Mouse (Mus musculus) adrenal gland, postnatal 36 days (tissue): ENCODE measurements around the gene Prrc2c. TPM values are rescaled to one million over a fixed set of nuclear protein-coding genes. Genes with fewer than 3 reads are reported as not detected.

Source experiments
- microRNA-seq: library from miRNA; unstranded; fragments of <30 nt; microRNA quantifications from one replicate; pipeline ENCODE4 v1.2.0, GENCODE M21; 2021
- total RNA-seq, 2 experiments: library from RNA; stranded (reverse); gene quantifications; 2 replicates each; pipeline ENCODE4 v1.2.3; 2021

Gene Prrc2c
- total RNA-seq, 2 experiments from 2014 or later = 148 to 161 TPM

Small RNA genes within 50 kb of the gene (microRNA-seq; reads per million reads assigned to microRNA genes)
- gene Gm27616 = not detected

Other genes starting within 250 kb of the Prrc2c start
- gene Mettl13, start 192.0 kb downstream of the Prrc2c start, total RNA-seq = 10 to 100 TPM; 15.5 to 18.4 TPM
- gene Vamp4, start 170.0 kb downstream of the Prrc2c start, total RNA-seq = 10 to 100 TPM; 41.4 to 41.6 TPM
- gene Myoc, start 101.4 kb downstream of the Prrc2c start, total RNA-seq = 1 to 10 TPM; 2.5 to 3.3 TPM
- not detected for gene Myocos, start 82.3 kb downstream of the Prrc2c start, total RNA-seq
- gene Fmo4, start 73.4 kb upstream of the Prrc2c start, total RNA-seq = 1 to 10 TPM in 1 of 2 experiments, under 1 TPM in 1; 0.93 to 1.1 TPM
- 100 to 1,000 TPM; 158 to 352 TPM for gene Fmo1, start 126.1 kb upstream of the Prrc2c start, total RNA-seq
- 10 to 100 TPM; 40.5 to 47.1 TPM for gene Fmo2, start 158.2 kb upstream of the Prrc2c start, total RNA-seq
- gene Fmo6, start 197.0 kb upstream of the Prrc2c start, total RNA-seq = not detected
- gene Fmo3, start 244.0 kb upstream of the Prrc2c start, total RNA-seq = under 1 TPM in 1 of 2 experiments, not detected in 1; 0.13 TPM